Mouse (Mus musculus) kidney, embryonic 15.5 days (tissue): ENCODE data around the gene Kansl1l. TPM values are rescaled to one million over a fixed set of nuclear protein-coding genes. Genes with fewer than 3 reads are reported as not detected.

ENCODE experiments used
- ATAC-seq: fragments of 200-750 bp; cut with Nextera tagmentation; replicated peaks from 2 replicates; pipeline ENCODE4 v1.8.0; 2017; ENCODE audit warnings: moderate TSS enrichment; ENCODE audit not compliant: low FRiP score
- H3K27ac ChIP-seq: fragments of 300-500 bp; sonication (generic); 2 replicates; pipeline ENCODE4 v1.5.1; 2015; ENCODE audit warnings: mild to moderate bottlenecking, inconsistent platforms
- H3K27me3 ChIP-seq: fragments of 300-500 bp; sonication (generic); 2 replicates; pipeline ENCODE4 v1.6.1; 2015; ENCODE audit warnings: inconsistent platforms
- H3K36me3 ChIP-seq: fragments of 300-500 bp; sonication (generic); 2 replicates; pipeline ENCODE4 v1.6.1; 2015; ENCODE audit warnings: inconsistent platforms
- H3K4me1 ChIP-seq: fragments of 300-500 bp; sonication (generic); 2 replicates; pipeline ENCODE4 v1.6.1; 2015; ENCODE audit warnings: inconsistent platforms
- H3K4me2 ChIP-seq: fragments of 300-500 bp; sonication (generic); 2 replicates; pipeline ENCODE4 v1.6.1; 2015; ENCODE audit warnings: moderate library complexity, mild to moderate bottlenecking, inconsistent platforms
- H3K4me3 ChIP-seq: fragments of 300-500 bp; sonication (generic); replicated peaks from 2 replicates; pipeline ENCODE4 v1.5.1; 2015; ENCODE audit warnings: mild to moderate bottlenecking, inconsistent platforms
- H3K9ac ChIP-seq: fragments of 300-500 bp; sonication (generic); 2 replicates; pipeline ENCODE4 v1.6.1; 2015; ENCODE audit warnings: mild to moderate bottlenecking, inconsistent platforms
- H3K9me3 ChIP-seq: fragments of 300-500 bp; sonication (generic); replicated peaks from 2 replicates; pipeline ENCODE4 v1.6.1; 2016; ENCODE audit warnings: inconsistent platforms
- WGBS: fragments of 180-500 bp; shearing (Covaris S2); methylation state at CpG from one replicate; pipeline ENCODE4 v1.1.7; 2015; ENCODE audit warnings: mixed read lengths; 5-methylcytosine and 5-hydroxymethylcytosine counted together
- polyA plus RNA-seq: library from polyadenylated mRNA; unstranded; fragments of >200 nt; fragmentation: Nextera tagmentation; extraction: Ambion mirVana; gene quantifications from 2 replicates; pipeline ENCODE4 v1.2.1, GENCODE M21; 2015

Gene Kansl1l
- polyA plus RNA-seq, 1 experiment from 2014 or later = 20.1 TPM

- ATAC-seq = no peak
- Histone ChIP-seq H3K9me3 (no peaks in the 10 kb centered on the region), H3K27me3 (no peaks in the 10 kb centered on the region), H3K4me3 (no peak overlapping the region), H3K4me2 (no peak overlapping the region), H3K27ac (no peak overlapping the region), H3K4me1 (no peaks in the 10 kb centered on the region), H3K36me3 (no peaks in the 10 kb centered on the region), H3K9ac (no peak overlapping the region)
- WGBS = 85% methylated on average over 8 of the region's 8 CpGs
Measured at GRCm38 (mm10) chr1:66692780-66693392, 124.5 kb downstream of the Kansl1l start.

GRCm38 (mm10) chr1:66692308-66692707 lies 125.1 kb downstream of the Kansl1l start:
- no peak overlapping the region for H3K4me3 ChIP-seq
- no peaks in the 10 kb centered on the region for H3K4me1 ChIP-seq
- WGBS = 76% methylated on average over 1 of the region's 1 CpGs

GRCm38 (mm10) chr1:66691772-66692171 lies 125.6 kb downstream of the Kansl1l start:
- Histone ChIP-seq H3K27me3 (no peaks in the 10 kb centered on the region), H3K4me1 (no peaks in the 10 kb centered on the region), H3K4me3 (no peak overlapping the region), H3K9ac (no peak overlapping the region), H3K27ac (no peak overlapping the region), H3K36me3 (no peaks in the 10 kb centered on the region), H3K4me2 (no peak overlapping the region), H3K9me3 (no peaks in the 10 kb centered on the region)
- 75% methylated on average over 3 of the region's 3 CpGs for WGBS
- ATAC-seq = no peak

More at GRCm38 (mm10) chr1:66692308-66692707, 125.1 kb downstream of the Kansl1l start:
- Histone ChIP-seq H3K9ac (no peak overlapping the region), H3K9me3 (no peaks in the 10 kb centered on the region), H3K27me3 (no peaks in the 10 kb centered on the region), H3K36me3 (no peaks in the 10 kb centered on the region), H3K4me2 (no peak overlapping the region), H3K27ac (no peak overlapping the region)
- ATAC-seq = no peak

GRCm38 (mm10) chr1:66682974-66683373 lies 134.4 kb downstream of the Kansl1l start:
- no peaks in the 10 kb centered on the region for H3K27me3 ChIP-seq
- no peak for ATAC-seq
- H3K4me3 ChIP-seq = no peak overlapping the region
- H3K4me2 ChIP-seq = no peak overlapping the region
- no peaks in the 10 kb centered on the region for H3K4me1 ChIP-seq
- H3K9ac ChIP-seq = no peak overlapping the region
- no peaks in the 10 kb centered on the region for H3K36me3 ChIP-seq
- 77% methylated on average over 5 of the region's 5 CpGs for WGBS
- no peak overlapping the region for H3K27ac ChIP-seq
- no peaks in the 10 kb centered on the region for H3K9me3 ChIP-seq

- Histone ChIP-seq H3K36me3 (no peaks in the 10 kb centered on the region), H3K4me1 (no peaks in the 10 kb centered on the region), H3K27ac (no peak overlapping the region), H3K9ac (no peak overlapping the region), H3K9me3 (no peaks in the 10 kb centered on the region), H3K4me3 (no peak overlapping the region), H3K4me2 (no peak overlapping the region), H3K27me3 (no peaks in the 10 kb centered on the region)
- 38% methylated on average over 2 of the region's 2 CpGs for WGBS
- no peak for ATAC-seq
Measured at GRCm38 (mm10) chr1:66678662-66679061, 138.7 kb downstream of the Kansl1l start.

GRCm38 (mm10) chr1:66677928-66678327 lies 139.4 kb downstream of the Kansl1l start:
- no peaks in the 10 kb centered on the region for H3K27me3 ChIP-seq
- no peak for ATAC-seq

GRCm38 (mm10) chr1:66672812-66673211 lies 144.6 kb downstream of the Kansl1l start:
- Histone ChIP-seq H3K9me3 (no peaks in the 10 kb centered on the region), H3K4me3 (no peak overlapping the region), H3K4me2 (no peak overlapping the region), H3K4me1 (no peaks in the 10 kb centered on the region), H3K27ac (no peak overlapping the region), H3K27me3 (no peaks in the 10 kb centered on the region), H3K36me3 (no peaks in the 10 kb centered on the region), H3K9ac (no peak overlapping the region)
- 86% methylated on average over 7 of the region's 7 CpGs for WGBS
- no peak for ATAC-seq

More at GRCm38 (mm10) chr1:66677928-66678327, 139.4 kb downstream of the Kansl1l start:
- Histone ChIP-seq H3K9me3 (no peaks in the 10 kb centered on the region), H3K4me2 (no peak overlapping the region), H3K27ac (no peak overlapping the region), H3K36me3 (no peaks in the 10 kb centered on the region), H3K4me1 (no peaks in the 10 kb centered on the region), H3K9ac (no peak overlapping the region), H3K4me3 (no peak overlapping the region)
- WGBS = 84% methylated on average over 14 of the region's 14 CpGs

GRCm38 (mm10) chr1:66671475-66671874 lies 145.9 kb downstream of the Kansl1l start:
- no peak overlapping the region for H3K9ac ChIP-seq
- no peaks in the 10 kb centered on the region for H3K36me3 ChIP-seq
- no peak overlapping the region for H3K4me3 ChIP-seq
- no peak overlapping the region for H3K4me2 ChIP-seq
- H3K9me3 ChIP-seq = no peaks in the 10 kb centered on the region
- ATAC-seq = no peak
- WGBS = 74% methylated on average over 7 of the region's 7 CpGs
- no peaks in the 10 kb centered on the region for H3K4me1 ChIP-seq
- H3K27me3 ChIP-seq = no peaks in the 10 kb centered on the region
- no peak overlapping the region for H3K27ac ChIP-seq

Other genes with a start within 250 kb of the Kansl1l start
- 45.5 and 51.1 TPM in 2 replicates for gene Rpe, start 116.7 kb downstream of the Kansl1l start, polyA plus RNA-seq
- 121 and 125 TPM in 2 replicates for gene Acadl, start 45.7 kb upstream of the Kansl1l start, polyA plus RNA-seq
- gene Myl1, start 127.8 kb upstream of the Kansl1l start, polyA plus RNA-seq = 51.7 and 109 TPM in 2 replicates
- 79.9 and 82.5 TPM in 2 replicates for gene Lancl1, start 221.3 kb upstream of the Kansl1l start, polyA plus RNA-seq